Mouse (Mus musculus) retina, embryonic 14.5 days (tissue): ENCODE data around the gene Dpysl5.
"Not testable (repeated sequence)": the region's sequence is repeated elsewhere in the genome, so short reads cannot be mapped to it uniquely, and the experiment has no call there.

Experiments used
- DNase-seq: peaks from one replicate; pipeline ENCODE4 v3.0.0-alpha.2; 2015; ENCODE audit warnings: low spot score

The Dpysl5 gene

GRCm38 (mm10) chr5:30711147-30712001, at the start of gene Dpysl5:
Gene Dpysl5, plus strand, starts transcription at chr5:30711564.
- DNase-seq: peak; percentile 94

GRCm38 (mm10) chr5:30665360-30665759, 46.0 kb upstream of the Dpysl5 start:
- no peak for DNase-seq

DNA sequence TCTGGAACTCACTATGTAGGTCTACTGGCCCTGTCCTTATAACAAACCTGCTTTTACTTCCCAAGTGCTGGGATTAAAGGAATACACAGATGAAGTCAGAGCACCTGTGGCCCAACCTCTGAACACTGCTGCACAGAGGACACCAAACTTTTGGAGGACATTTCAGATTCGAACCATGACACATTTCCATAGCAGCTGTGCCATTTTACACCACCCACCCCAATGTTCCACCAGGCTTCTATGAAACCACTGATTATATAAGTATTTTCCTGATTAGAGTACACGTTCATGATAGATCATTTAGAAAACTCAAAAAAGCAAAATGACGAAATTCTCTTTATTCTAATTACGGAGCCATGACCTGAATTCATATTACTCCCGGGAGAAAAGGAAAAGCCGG, 45.4 kb upstream of the Dpysl5 start:
- no peak for DNase-seq

DNA sequence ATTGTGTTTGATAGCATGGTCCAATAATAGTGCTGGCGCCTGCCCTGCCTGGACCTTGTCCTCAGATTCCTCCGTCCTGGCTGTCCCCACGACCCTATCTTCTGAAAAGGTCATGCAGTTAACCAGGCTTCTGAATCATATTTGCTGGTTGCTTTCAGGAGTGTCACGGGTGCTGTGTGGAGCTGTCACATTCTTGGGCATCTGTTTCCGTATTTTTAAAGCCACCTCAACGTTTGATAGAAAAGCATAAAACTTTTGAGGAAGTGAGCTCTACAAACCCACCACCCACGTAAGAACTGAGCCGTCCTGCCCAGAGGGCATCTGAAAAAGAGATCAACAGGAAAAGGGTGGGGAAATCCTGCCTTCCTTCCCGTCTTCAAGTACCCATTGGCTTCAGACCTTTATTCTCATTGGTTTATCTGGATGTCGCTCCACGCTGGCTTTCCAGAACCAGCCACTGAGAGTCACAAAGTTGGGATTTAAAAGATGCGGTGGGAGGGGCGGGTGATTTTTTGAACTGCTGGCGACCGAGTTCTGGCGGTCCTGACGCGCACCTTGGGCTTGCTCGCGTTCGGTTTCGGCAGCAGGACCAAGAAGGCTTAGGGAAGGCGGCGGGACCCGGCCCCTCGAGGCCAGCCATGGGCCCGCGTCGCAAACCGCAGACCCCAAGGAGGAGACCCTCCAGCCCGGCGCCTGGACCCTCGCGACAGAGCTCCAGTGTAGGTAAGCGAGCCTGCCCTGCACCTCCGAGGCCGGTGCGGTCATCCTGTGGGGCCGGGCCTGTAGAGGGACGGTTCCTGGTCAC, 44.8 kb upstream of the Dpysl5 start, which contains the start of gene Cenpa:
TSS of gene Cenpa (plus strand) at position 387 of the 805 bp plus-strand sequence.
- DNase-seq: peak; percentile 96

DNA sequence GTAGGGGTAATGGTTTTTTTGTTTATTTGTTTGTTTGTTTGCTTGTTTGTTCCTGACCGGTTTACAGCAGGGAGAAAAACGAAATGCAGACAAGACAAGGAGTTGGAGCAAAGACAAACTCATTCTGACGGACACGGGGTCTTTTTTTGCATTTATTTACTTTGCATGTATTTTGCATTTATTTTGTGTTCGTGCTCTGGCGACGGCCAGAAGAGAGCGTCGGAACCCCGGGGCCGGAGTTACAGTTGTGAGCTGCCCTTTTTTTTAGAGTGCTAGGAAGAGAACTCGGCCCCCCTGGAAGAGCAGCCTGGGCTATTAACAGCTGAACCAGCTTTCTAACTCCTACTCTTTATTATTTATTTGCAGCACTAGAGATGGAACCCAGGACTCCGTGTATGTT, 44.1 kb upstream of the Dpysl5 start:
- no peak for DNase-seq

GRCm38 (mm10) chr5:30667686-30668085, 43.7 kb upstream of the Dpysl5 start:
- no peak for DNase-seq

DNA sequence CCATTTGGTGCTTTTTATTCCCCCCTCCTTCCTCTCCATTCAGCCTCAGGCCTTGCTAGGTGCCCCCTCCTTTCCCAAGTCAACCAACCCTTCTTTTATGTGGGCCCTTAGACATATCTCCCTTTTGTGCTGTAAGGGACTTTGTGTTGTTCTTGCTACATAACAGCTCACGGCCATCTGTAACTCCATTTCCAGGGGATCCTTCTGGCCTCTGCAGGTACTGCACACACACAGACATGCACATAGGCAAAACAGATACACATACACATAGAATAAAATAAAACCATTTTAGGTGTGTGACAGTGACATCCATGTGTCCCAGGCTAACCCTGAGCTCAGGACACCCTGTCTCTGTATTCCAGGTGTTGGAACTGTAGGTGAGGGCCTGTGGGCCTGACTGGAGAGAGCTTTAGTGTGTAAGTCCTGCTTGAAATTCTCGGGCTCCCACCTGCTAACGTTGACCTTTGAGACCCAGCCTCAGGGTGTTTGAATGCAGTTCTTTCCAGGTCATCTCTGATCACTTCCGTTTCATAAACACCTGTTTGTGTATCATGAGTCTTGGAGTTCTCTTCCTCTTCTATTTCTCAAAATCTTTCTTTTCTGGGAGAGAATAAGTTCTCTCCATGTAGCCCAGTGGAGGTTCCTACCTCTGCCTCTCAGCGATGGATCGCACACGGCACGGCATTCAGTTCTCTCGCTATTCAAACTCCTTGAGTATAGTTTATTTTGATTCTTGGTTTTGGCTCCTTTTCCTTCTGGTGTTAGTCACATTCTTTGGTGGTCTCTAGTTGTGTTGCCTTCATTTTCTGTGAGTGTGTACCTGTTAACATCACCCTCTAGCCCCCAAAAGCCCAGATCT, 42.5 kb upstream of the Dpysl5 start:
- no peak for DNase-seq

GRCm38 (mm10) chr5:30669496-30669830, 41.9 kb upstream of the Dpysl5 start:
- no peak for DNase-seq

DNA sequence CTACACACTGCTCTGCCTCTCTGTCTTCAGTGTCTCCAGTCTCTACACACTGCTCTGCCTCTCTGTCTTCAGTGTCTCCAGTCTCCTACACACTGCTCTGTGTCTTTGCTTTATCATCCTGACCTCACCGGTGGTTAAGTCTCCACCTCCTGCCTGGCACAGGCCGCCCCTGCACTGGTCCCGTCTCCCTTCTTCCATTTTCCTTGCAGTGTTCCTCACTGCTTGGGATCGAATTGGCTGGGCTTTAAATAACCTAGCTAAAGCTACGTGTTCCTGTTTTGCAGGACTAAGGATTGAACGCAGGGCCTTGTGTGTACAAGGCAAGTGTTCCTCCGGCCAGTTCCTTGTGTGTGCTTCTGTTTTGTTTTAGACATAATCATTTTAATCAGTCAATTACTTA, 41.3 kb upstream of the Dpysl5 start:
- no peak for DNase-seq

DNA sequence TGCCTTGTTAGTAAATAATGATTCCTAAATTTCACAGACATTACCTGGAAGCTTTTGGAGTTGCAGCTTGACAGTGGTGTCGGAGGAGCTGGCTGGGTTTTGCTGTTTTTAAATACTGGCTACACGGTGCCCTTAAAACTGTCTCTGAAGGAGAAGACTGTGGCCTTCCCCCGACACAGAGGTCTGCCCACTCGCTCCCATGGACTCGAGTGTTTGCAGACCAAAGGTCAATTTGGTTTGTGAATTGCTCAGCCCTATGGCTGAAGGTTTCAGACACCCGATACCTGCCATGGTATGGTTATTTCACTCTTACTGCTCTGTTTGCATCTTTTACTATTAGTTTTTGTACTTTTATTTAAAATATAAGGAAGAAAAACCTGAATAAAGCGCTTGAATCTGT, 37.4 kb upstream of the Dpysl5 start:
- DNase-seq: no peak

DNA sequence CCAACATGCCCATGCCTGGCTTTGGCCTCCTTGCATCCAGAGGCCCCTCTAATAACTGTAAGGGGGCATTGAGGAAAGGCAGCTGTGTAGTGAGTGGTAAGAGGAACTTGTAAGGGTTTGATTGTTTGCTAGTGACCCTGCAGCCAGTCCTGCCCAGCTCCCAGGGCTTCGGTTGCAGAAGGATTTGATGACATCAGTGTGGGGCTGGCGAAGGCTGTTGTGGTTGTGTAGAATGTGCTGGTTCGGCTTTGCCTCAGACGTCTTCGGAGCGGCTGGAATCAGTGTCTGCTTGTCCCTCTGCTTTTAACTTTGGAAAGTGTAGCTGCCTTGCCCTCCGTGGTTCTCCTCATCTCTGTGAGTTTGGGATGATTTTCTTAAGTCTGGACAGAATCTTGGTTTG, 34.6 kb upstream of the Dpysl5 start:
- no peak for DNase-seq

DNA sequence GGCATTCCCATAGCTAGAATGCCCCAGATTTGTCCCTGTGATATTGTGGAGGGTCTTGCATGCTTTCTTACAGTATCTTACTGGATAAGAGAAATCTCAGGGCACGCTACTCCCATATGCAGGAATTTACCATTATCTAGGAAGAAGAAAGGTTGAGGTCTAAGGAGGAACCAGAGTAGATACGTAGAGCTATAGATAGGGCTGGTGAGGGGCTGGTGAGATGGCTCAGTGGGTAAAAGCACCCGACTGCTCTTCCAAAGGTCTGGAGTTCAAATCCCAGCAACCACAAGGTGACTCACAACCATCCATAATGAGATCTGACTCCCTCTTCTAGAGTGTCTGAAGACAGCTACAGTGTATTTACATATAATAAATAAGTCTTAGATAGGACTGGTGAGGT, 33.3 kb upstream of the Dpysl5 start:
- not testable (repeated sequence) for DNase-seq

GRCm38 (mm10) chr5:30678722-30679296, 32.6 kb upstream of the Dpysl5 start:
- no peak for DNase-seq

DNA sequence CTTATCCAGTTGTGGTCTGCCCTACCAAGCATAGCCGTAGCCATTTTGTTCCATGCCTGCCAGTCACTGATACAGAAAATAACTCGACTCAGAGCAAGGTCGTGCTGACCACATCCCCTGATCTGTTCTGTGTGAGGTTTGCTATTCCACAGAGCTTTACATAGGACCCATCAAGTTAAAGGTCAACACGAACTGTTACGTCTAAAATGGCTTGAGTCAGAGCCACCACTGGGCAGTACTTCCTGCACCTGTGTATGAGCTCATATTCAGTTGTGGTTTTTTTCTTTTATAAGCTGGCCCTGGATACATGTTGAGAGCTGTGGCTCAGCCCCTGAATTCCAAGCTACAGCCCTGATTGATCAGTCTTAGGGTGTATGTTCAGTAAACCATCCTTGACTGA, 31.8 kb upstream of the Dpysl5 start:
- DNase-seq: no peak

GRCm38 (mm10) chr5:30681970-30682369, 29.4 kb upstream of the Dpysl5 start:
- DNase-seq: no peak

DNA sequence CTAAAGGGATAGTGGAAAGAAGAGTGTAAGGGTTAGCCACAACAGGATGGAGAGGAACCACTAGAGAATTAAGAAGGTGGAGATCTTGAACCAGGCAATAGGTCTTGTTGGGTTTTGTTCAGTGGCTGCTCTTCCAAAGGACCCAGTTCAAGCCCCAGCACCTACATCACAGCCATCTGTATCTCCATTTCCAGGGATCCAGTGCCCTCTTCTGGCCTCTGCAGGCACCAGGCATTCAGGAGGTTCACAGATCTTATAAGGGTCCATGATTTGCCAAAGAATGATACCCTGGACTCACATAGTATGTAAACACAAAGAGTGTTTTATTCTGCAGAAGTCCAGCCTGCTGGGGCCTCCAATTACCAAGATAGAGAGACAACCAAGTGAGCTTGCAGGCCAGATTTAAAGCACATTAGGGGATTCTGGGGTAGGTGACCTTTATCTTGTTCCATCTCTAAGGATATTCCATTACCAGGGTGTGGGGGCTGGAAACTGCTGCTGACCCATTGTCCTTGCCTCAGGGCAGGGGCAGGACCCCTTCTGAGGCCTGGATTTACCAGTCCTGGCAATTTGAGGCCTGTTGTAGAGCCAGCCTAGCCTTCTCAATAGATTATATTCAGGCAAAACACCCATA, 28.3 kb upstream of the Dpysl5 start:
- no peak for DNase-seq

- no peak for DNase-seq
Observed at GRCm38 (mm10) chr5:30683993-30684392, 27.4 kb upstream of the Dpysl5 start.

- peak; percentile 58 for DNase-seq
Observed at GRCm38 (mm10) chr5:30686781-30687180, 24.6 kb upstream of the Dpysl5 start.

GRCm38 (mm10) chr5:30700361-30701000, 10.9 kb upstream of the Dpysl5 start:
- DNase-seq: no peak

- not testable (repeated sequence) for DNase-seq
Observed at GRCm38 (mm10) chr5:30701373-30701772, 10.0 kb upstream of the Dpysl5 start.

DNA sequence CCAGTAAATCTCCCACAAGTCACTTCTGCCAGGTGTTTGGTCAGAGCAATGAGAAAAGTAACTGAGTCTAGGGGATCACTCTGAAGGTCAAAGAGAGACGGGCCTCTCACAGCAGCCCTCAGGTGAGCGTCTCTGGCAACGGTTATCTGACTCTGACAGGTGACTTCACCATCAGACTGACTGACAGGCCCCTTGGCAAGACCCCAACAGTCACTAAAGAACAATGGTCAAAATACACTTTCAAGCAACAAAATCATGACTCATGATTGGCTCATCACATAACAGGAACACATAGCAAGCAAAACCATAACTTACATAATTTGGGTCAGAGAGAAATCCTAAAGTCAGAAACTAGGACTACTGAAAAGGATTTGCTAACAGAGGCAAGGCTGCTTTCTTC, 9.5 kb upstream of the Dpysl5 start:
- no peak for DNase-seq
